In the genomic region with DNA sequence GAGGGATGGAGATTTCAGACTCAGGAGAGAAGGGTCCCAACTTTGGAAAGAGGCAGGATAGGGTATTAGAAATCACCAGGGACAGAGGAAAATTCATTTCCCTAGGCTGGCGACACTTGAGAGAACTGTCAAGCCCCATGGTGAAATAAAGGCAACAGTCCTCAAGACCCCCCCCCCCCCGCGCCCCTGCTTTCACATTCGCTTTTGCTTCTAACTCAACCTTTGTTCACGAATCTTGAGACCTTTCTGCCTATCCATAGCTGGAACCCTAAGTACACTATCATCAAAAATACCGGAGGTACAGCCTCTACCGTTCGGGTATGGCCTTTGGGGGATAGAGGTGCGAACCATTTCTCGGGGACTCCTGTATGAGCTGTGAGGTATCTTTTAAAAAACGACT, we compare ENCODE assay signal across 8 mouse cellular contexts. TPM values are rescaled to one million over a fixed set of nuclear protein-coding genes. Genes with fewer than 3 reads are reported as not detected.
DNase-seq lines count a peak whose midpoint lies in the region; ATAC-seq and TF ChIP-seq lines count a peak whose summit lies in the region.

No protein-coding gene starts in this region.

- H3K27ac ChIP-seq in heart, adult 2 months: peak overlapping the region; percentile 97
- peak overlapping the region; percentile 85 for H3K27ac ChIP-seq in forebrain, embryonic 14.5 days (ENCODE audit: low read depth, low read length)
- H3K27ac ChIP-seq in liver, embryonic 14.5 days: no peak overlapping the region

- H3K79me3 ChIP-seq in C2C12 (ENCODE audit: low read depth): peaks cover 37% of the 10 kb centered on the region

- ATAC-seq in forebrain, embryonic 14.5 days: no peak
- ATAC-seq in liver, embryonic 14.5 days (ENCODE audit: insufficient read depth): no peak

- H3K4me2 ChIP-seq in forebrain, embryonic 14.5 days (ENCODE audit: low read length): peak overlapping the region; percentile 49
- peak overlapping the region; percentile 97 for H3K4me2 ChIP-seq in liver, embryonic 14.5 days (ENCODE audit: low read depth)

- H3K9me3 ChIP-seq in forebrain, embryonic 14.5 days (replicated peaks; ENCODE audit: control insufficient read depth, low read length): no peaks in the 10 kb centered on the region
- no peaks in the 10 kb centered on the region for H3K9me3 ChIP-seq in liver, embryonic 14.5 days (ENCODE audit: control insufficient read depth, low read length)

- intact Hi-C loops in heart, adult 2 months (cut with DNase I): loop anchor here (2.0 to 10.0 kb wide), 2 partner anchors 217 to 967 kb away; a partner anchor contains a TSS
- intact Hi-C loops in heart, postnatal 25 days (cut with DNase I): no loop called here

- H3K4me3 ChIP-seq in heart, adult 2 months: peak overlapping the region; percentile 86
- H3K4me3 ChIP-seq in C2C12 (ENCODE audit: insufficient read depth, poor library complexity, severe bottlenecking): peak overlapping the region; percentile 85
- peak overlapping the region; percentile 99 for H3K4me3 ChIP-seq in forebrain, embryonic 14.5 days (ENCODE audit: low read depth, low read length)
- H3K4me3 ChIP-seq in liver, embryonic 14.5 days (ENCODE audit: insufficient read depth in 1 of 2, low read depth in 2 of 2, low read length in 2 of 2): peak overlapping the region; percentile 74 to 90

- H3K79me2 ChIP-seq in heart, adult 2 months (replicated peaks; ENCODE audit: control insufficient read depth, insufficient read depth, low read length): peaks cover 3% of the 10 kb centered on the region
- H3K79me2 ChIP-seq in C2C12 (ENCODE audit: control insufficient read depth, insufficient read depth): peaks cover 44% of the 10 kb centered on the region

- no peak for TF ChIP-seq CTCF in heart, adult 2 months (IDR thresholded peaks at IDR 0.05)
- TF ChIP-seq CTCF in C2C12 (IDR thresholded peaks at IDR 0.05; ENCODE audit: control insufficient read depth, insufficient read depth, insufficient read length): no peak
- no peak for TF ChIP-seq CTCF in liver, embryonic 14.5 days (IDR thresholded peaks at IDR 0.05; ENCODE audit: low read depth)

- peak overlapping the region; percentile 61 for H3K9ac ChIP-seq in heart, adult 2 months (ENCODE audit: low read depth, low read length)
- peak overlapping the region; percentile 55 for H3K9ac ChIP-seq in forebrain, embryonic 14.5 days (ENCODE audit: low read length)
- H3K9ac ChIP-seq in liver, embryonic 14.5 days (replicated peaks): peak overlapping the region; percentile 66

- WGBS in heart, adult 2 months: 71% methylated on average over 11 of the region's 11 CpGs
- WGBS in forebrain, embryonic 14.5 days: 51% methylated on average over 11 of the region's 11 CpGs
- 65% methylated on average over 11 of the region's 11 CpGs for WGBS in liver, embryonic 14.5 days (ENCODE audit: insufficient replicate concordance)

- peak overlapping the region; percentile 50 for H3ac ChIP-seq in C2C12 (ENCODE audit: control insufficient read depth, insufficient read length, low read depth)

- peaks cover 7% of the 10 kb centered on the region for H3K4me1 ChIP-seq in heart, adult 2 months (ENCODE audit: control insufficient read depth, insufficient read depth, low read length)
- H3K4me1 ChIP-seq in forebrain, embryonic 14.5 days (ENCODE audit: control insufficient read depth, insufficient read depth, low read length): peaks cover 21% of the 10 kb centered on the region
- H3K4me1 ChIP-seq in liver, embryonic 14.5 days (replicated peaks; ENCODE audit: control insufficient read depth in 2 of 2, insufficient read depth in 2 of 2, low read length in 1 of 2): peaks cover 7 to 16% of the 10 kb centered on the region in 2 experiments

- no peaks in the 10 kb centered on the region for H3K27me3 ChIP-seq in heart, adult 2 months (ENCODE audit: control insufficient read depth, insufficient read depth, low read length)
- no peaks in the 10 kb centered on the region for H3K27me3 ChIP-seq in C2C12 (ENCODE audit: control insufficient read depth, insufficient read depth, insufficient read length)
- no peaks in the 10 kb centered on the region for H3K27me3 ChIP-seq in forebrain, embryonic 14.5 days (replicated peaks; ENCODE audit: control insufficient read depth, insufficient read depth, low read length)
- no peaks in the 10 kb centered on the region for H3K27me3 ChIP-seq in liver, embryonic 14.5 days (ENCODE audit: control insufficient read depth, insufficient read depth, low read length)

- no peak for TF ChIP-seq EP300 in heart, adult 2 months (IDR thresholded peaks at IDR 0.05; ENCODE audit: insufficient read depth, low read depth, low read length)
- TF ChIP-seq EP300 in liver, embryonic 14.5 days (IDR thresholded peaks at IDR 0.05; ENCODE audit: low read depth): no peak

- TF ChIP-seq POLR2A in heart, adult 2 months (IDR thresholded peaks at IDR 0.05; ENCODE audit: insufficient read depth, low read depth, low read length): no peak

- peaks cover 3% of the 10 kb centered on the region; the same call in 1 of the 2 replicates for H3K36me3 ChIP-seq in heart, adult 2 months (ENCODE audit: control insufficient read depth, insufficient read depth, low read length)
- H3K36me3 ChIP-seq in C2C12 (ENCODE audit: control insufficient read depth, insufficient read depth): peaks cover 22% of the 10 kb centered on the region
- peaks cover 16% of the 10 kb centered on the region for H3K36me3 ChIP-seq in forebrain, embryonic 14.5 days (ENCODE audit: control insufficient read depth, insufficient read depth, low read length)
- H3K36me3 ChIP-seq in liver, embryonic 14.5 days (replicated peaks; ENCODE audit: control insufficient read depth, insufficient read depth, low read depth): peaks cover 8% of the 10 kb centered on the region

- no peak for DNase-seq in heart, adult 2 months
- DNase-seq in heart, postnatal 25 days (ENCODE audit: low spot score): no peak
- DNase-seq in forebrain, embryonic 14.5 days (ENCODE audit: low spot score): no peak
- DNase-seq in liver, embryonic 14.5 days (ENCODE audit: low read depth in 3 of 3, low spot score in 3 of 3): no peak
- no peak for DNase-seq in cerebellum, postnatal 36 days
- DNase-seq in thymus, postnatal 4 days: no peak
- DNase-seq in lung, adult 18-20 months: no peak

TF ChIP-seq in C2C12, 6 proteins besides CTCF, POLR2A, EP300 and RAD21:
- TF ChIP-seq MYOD1 (IDR thresholded peaks at IDR 0.05; ENCODE audit: control insufficient read depth, insufficient read length, low read depth) (no peak), CEBPB (IDR thresholded peaks at IDR 0.05; ENCODE audit: low read depth) (no peak), USF1 (IDR thresholded peaks at IDR 0.05; ENCODE audit: low read depth) (no peak), FOSL1 (IDR thresholded peaks at IDR 0.05; ENCODE audit: insufficient read depth, low read length, poor library complexity, severe bottlenecking) (no peak), MYOG (IDR thresholded peaks at IDR 0.05; ENCODE audit: control insufficient read depth, extremely low read depth, insufficient read length) (no peak), MAX (IDR thresholded peaks at IDR 0.05) (no peak)

RNA-seq across cellular contexts. Expression of a gene that starts 0.5 kb away (rescaled TPM):
- total RNA-seq in heart, adult 2 months (2021): 100 to 1,000 TPM; 361 to 396 TPM
- 225 and 357 TPM in 2 replicates for polyA plus RNA-seq in heart, adult 2 months (2012; rRNA removed)
- 100 to 1,000 TPM; 350 to 375 TPM for total RNA-seq in heart, postnatal 25 days (2021)
- polyA plus RNA-seq in C2C12 (2012; fragmentation: generic; extraction: Trizol): 75.1 TPM
- 21.8 and 22.5 TPM in 2 replicates for polyA plus RNA-seq in forebrain, embryonic 14.5 days (2014; fragmentation: Nextera tagmentation; extraction: Ambion mirVana)
- polyA plus RNA-seq in liver, embryonic 14.5 days (2012; rRNA removed): 18.0 and 21.5 TPM in 2 replicates
- polyA plus RNA-seq in liver, embryonic 14.5 days (2014; fragmentation: Nextera tagmentation; extraction: Ambion mirVana): 5.7 TPM in 2 replicates

RNA-seq across cellular contexts. Expression of a gene that starts 59.3 kb away (rescaled TPM):
- total RNA-seq in heart, adult 2 months (2021): 10 to 100 TPM; 99.5 to 99.7 TPM
- polyA plus RNA-seq in heart, adult 2 months (2012; rRNA removed): 39.3 and 86.5 TPM in 2 replicates
- 100 to 1,000 TPM in 1 of 2 experiments, 10 to 100 TPM in 1; 95.4 to 116 TPM for total RNA-seq in heart, postnatal 25 days (2021)
- polyA plus RNA-seq in C2C12 (2012; fragmentation: generic; extraction: Trizol): 143 TPM
- 340 and 348 TPM in 2 replicates for polyA plus RNA-seq in forebrain, embryonic 14.5 days (2014; fragmentation: Nextera tagmentation; extraction: Ambion mirVana)
- 111 and 163 TPM in 2 replicates for polyA plus RNA-seq in liver, embryonic 14.5 days (2012; rRNA removed)
- 139 and 158 TPM in 2 replicates for polyA plus RNA-seq in liver, embryonic 14.5 days (2014; fragmentation: Nextera tagmentation; extraction: Ambion mirVana)
